Mouse (Mus musculus) megakaryocyte, embryonic 14.5 days (primary cell): Measurements from ENCODE around the gene Opn3.

Experiments
- FLI1 ChIP-seq: IDR thresholded peaks from 2 replicates; pipeline ENCODE4 v1.6.1; 2012; ENCODE audit warnings: low read length, inconsistent platforms, mixed read lengths
- GATA1 ChIP-seq: IDR thresholded peaks from 3 replicates; pipeline ENCODE4 v1.6.1; 2012; ENCODE audit warnings: mixed read lengths, low read length, inconsistent platforms, borderline replicate concordance

DNA sequence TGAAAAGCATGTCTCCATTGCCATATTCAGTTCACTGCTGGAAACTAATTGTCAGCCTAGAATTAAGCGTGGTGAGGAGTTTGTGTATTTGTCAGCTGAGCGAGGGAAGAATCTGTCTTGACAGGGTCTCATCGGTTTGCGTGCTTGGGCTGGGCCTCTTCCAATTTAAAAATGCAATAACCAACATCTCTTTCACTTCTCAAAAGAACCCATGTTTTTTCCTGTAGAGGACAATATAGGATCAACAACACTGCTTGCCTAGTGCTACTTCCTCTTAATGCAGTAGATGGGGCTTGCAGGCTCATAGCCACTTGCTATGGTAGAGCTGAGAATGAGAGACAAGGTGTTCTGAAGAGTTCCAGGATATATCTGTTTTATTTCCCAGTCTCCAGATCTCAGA lies 32.7 kb downstream of the Opn3 start:
- TF ChIP-seq GATA1 (no peak), FLI1 (no peak)
